Mouse (Mus musculus): ENCODE results near the gene Tex36. TPM values are rescaled to one million over a fixed set of nuclear protein-coding genes. Genes with fewer than 3 reads are reported as not detected.

Tex36 gene
- total and polyA plus RNA-seq, 2 experiments: not detected

GRCm38 (mm10) chr7:133569194-133569880, 32.6 kb downstream of the Tex36 start:
- DNase-seq (ENCODE audit: extremely low read depth, low read depth, low spot score): no peak
- WGBS: 75% methylated on average over 16 of the region's 16 CpGs
- TF ChIP-seq POLR2A (IDR thresholded peaks at IDR 0.05; ENCODE audit: extremely low read depth, insufficient read depth, low read length) (no peak), CTCF (IDR thresholded peaks at IDR 0.05; ENCODE audit: low read depth, low read length) (no peak)
- no peak overlapping the region for H3K27ac ChIP-seq (replicated peaks; ENCODE audit: insufficient read depth, low read depth, low read length)
- H3K36me3 ChIP-seq (ENCODE audit: control insufficient read depth, insufficient read depth, low read length): no peaks in the 10 kb centered on the region
- no peaks in the 10 kb centered on the region for H3K4me1 ChIP-seq (ENCODE audit: control insufficient read depth, insufficient read depth, low read length)
- H3K79me2 ChIP-seq (ENCODE audit: control insufficient read depth, insufficient read depth, low read length): no peaks in the 10 kb centered on the region
- no peak overlapping the region for H3K4me3 ChIP-seq (ENCODE audit: insufficient read depth, low read depth, low read length)
- H3K9ac ChIP-seq (ENCODE audit: low read depth, low read length): no peak overlapping the region
- H3K27me3 ChIP-seq (ENCODE audit: control insufficient read depth, insufficient read depth, low read length): no peaks in the 10 kb centered on the region; the same call in 1 of the 2 replicates

DNA sequence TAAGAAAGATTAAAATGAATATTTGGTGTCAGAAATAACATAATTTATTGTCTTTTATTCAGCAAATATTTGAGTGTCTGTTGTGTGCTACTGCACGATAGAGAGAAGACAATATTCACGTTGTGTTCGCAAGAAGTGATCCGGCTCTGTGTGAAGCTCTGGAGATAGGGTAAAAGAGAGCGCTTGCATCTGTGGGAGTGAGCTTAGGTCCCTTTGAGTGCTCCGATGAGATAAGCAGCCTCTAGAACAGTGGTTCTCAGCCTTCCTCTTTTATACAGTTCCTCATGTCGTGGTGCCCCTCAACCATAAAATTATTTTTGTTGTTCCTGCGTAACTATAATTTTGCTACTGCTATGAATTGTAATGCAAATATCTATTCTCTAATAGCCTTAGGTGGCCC, 37.4 kb downstream of the Tex36 start:
- no peak overlapping the region for H3K4me3 ChIP-seq (ENCODE audit: insufficient read depth, low read depth, low read length)
- no peak for TF ChIP-seq CTCF (IDR thresholded peaks at IDR 0.05; ENCODE audit: low read depth, low read length)
- no peak for TF ChIP-seq POLR2A (IDR thresholded peaks at IDR 0.05; ENCODE audit: extremely low read depth, insufficient read depth, low read length)

GRCm38 (mm10) chr7:133563175-133563824, 38.7 kb downstream of the Tex36 start:
- no peak overlapping the region for H3K27ac ChIP-seq (replicated peaks; ENCODE audit: insufficient read depth, low read depth, low read length)
- 58% methylated on average over 3 of the region's 3 CpGs for WGBS

More for the DNA sequence above, 37.4 kb downstream of the Tex36 start:
- Histone ChIP-seq H3K79me2 (ENCODE audit: control insufficient read depth, insufficient read depth, low read length) (no peaks in the 10 kb centered on the region), H3K4me1 (ENCODE audit: control insufficient read depth, insufficient read depth, low read length) (no peaks in the 10 kb centered on the region), H3K27ac (replicated peaks; ENCODE audit: insufficient read depth, low read depth, low read length) (no peak overlapping the region), H3K27me3 (ENCODE audit: control insufficient read depth, insufficient read depth, low read length) (no peaks in the 10 kb centered on the region), H3K9ac (ENCODE audit: low read depth, low read length) (no peak overlapping the region), H3K36me3 (ENCODE audit: control insufficient read depth, insufficient read depth, low read length) (no peaks in the 10 kb centered on the region)
- WGBS: 82% methylated on average over 8 of the region's 8 CpGs
- no peak for DNase-seq (ENCODE audit: extremely low read depth, low read depth, low spot score)

GRCm38 (mm10) chr7:133555786-133556492, 46.0 kb downstream of the Tex36 start:
- TF ChIP-seq POLR2A (IDR thresholded peaks at IDR 0.05; ENCODE audit: extremely low read depth, insufficient read depth, low read length) (no peak), CTCF (IDR thresholded peaks at IDR 0.05; ENCODE audit: low read depth, low read length) (no peak)
- no peak for DNase-seq (ENCODE audit: extremely low read depth, low read depth, low spot score)
- Histone ChIP-seq H3K36me3 (ENCODE audit: control insufficient read depth, insufficient read depth, low read length) (no peaks in the 10 kb centered on the region), H3K27me3 (ENCODE audit: control insufficient read depth, insufficient read depth, low read length) (no peaks in the 10 kb centered on the region), H3K79me2 (ENCODE audit: control insufficient read depth, insufficient read depth, low read length) (no peaks in the 10 kb centered on the region), H3K4me1 (ENCODE audit: control insufficient read depth, insufficient read depth, low read length) (no peaks in the 10 kb centered on the region), H3K4me3 (ENCODE audit: insufficient read depth, low read depth, low read length) (no peak overlapping the region), H3K9ac (ENCODE audit: low read depth, low read length) (no peak overlapping the region), H3K27ac (replicated peaks; ENCODE audit: insufficient read depth, low read depth, low read length) (no peak overlapping the region)
- WGBS: 52% methylated on average over 8 of the region's 8 CpGs

More at GRCm38 (mm10) chr7:133563175-133563824, 38.7 kb downstream of the Tex36 start:
- no peak for TF ChIP-seq CTCF (IDR thresholded peaks at IDR 0.05; ENCODE audit: low read depth, low read length)
- TF ChIP-seq POLR2A (IDR thresholded peaks at IDR 0.05; ENCODE audit: extremely low read depth, insufficient read depth, low read length): no peak
- Histone ChIP-seq H3K4me3 (ENCODE audit: insufficient read depth, low read depth, low read length) (no peak overlapping the region), H3K36me3 (ENCODE audit: control insufficient read depth, insufficient read depth, low read length) (no peaks in the 10 kb centered on the region), H3K9ac (ENCODE audit: low read depth, low read length) (no peak overlapping the region), H3K79me2 (ENCODE audit: control insufficient read depth, insufficient read depth, low read length) (no peaks in the 10 kb centered on the region), H3K27me3 (ENCODE audit: control insufficient read depth, insufficient read depth, low read length) (no peaks in the 10 kb centered on the region), H3K4me1 (ENCODE audit: control insufficient read depth, insufficient read depth, low read length) (no peaks in the 10 kb centered on the region)
- no peak for DNase-seq (ENCODE audit: extremely low read depth, low read depth, low spot score)

DNA sequence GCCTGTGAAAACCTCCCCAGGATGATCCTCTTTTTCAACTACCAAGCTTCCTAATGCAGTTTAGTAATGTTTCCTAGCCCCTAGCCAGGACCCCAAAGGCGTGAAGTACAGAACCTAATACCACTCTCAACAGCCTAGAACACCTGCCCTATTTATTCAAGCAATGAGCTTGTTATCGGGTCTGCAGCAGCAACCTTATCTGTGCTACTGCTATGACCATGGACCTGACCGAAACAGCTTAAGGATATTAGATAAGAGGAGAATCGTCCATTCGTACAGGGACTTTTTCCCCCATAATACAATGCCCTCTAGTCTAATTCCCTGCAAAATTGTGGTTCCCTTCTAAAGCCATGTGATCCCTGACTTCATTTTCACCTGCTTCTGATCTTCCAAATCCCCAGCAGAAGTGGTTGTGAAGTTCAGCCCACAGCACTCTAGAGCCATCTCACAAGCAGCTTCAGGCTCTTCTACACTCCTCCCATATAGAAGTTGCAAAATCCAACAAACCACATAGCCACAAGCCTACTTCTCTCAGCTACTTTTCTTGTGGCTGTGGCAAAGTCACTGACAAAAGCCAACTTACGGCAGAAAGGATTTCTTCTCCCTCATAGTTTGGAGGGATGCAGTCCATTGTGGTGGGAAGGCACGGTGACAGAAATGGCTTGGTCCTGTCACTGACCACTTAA, 49.5 kb downstream of the Tex36 start:
- TF ChIP-seq CTCF (IDR thresholded peaks at IDR 0.05; ENCODE audit: low read depth, low read length) (no peak), POLR2A (IDR thresholded peaks at IDR 0.05; ENCODE audit: extremely low read depth, insufficient read depth, low read length) (no peak)
- no peak overlapping the region for H3K9ac ChIP-seq (ENCODE audit: low read depth, low read length)
- 65% methylated on average over 7 of the region's 7 CpGs for WGBS
- H3K27me3 ChIP-seq (ENCODE audit: control insufficient read depth, insufficient read depth, low read length): no peaks in the 10 kb centered on the region
- no peaks in the 10 kb centered on the region for H3K36me3 ChIP-seq (ENCODE audit: control insufficient read depth, insufficient read depth, low read length)
- DNase-seq (ENCODE audit: extremely low read depth, low read depth, low spot score): no peak
- no peaks in the 10 kb centered on the region for H3K79me2 ChIP-seq (ENCODE audit: control insufficient read depth, insufficient read depth, low read length)
- H3K4me3 ChIP-seq (ENCODE audit: insufficient read depth, low read depth, low read length): no peak overlapping the region
- no peak overlapping the region for H3K27ac ChIP-seq (replicated peaks; ENCODE audit: insufficient read depth, low read depth, low read length)
- H3K4me1 ChIP-seq (ENCODE audit: control insufficient read depth, insufficient read depth, low read length): no peaks in the 10 kb centered on the region

Data from liver, adult 2 months (tissue).